Mouse (Mus musculus): ENCODE measurements around the gene Hmmr.
"Not testable (repeated sequence)": the region's sequence is repeated elsewhere in the genome, so short reads cannot be mapped to it uniquely, and the experiment has no call there.

The Hmmr gene

DNA sequence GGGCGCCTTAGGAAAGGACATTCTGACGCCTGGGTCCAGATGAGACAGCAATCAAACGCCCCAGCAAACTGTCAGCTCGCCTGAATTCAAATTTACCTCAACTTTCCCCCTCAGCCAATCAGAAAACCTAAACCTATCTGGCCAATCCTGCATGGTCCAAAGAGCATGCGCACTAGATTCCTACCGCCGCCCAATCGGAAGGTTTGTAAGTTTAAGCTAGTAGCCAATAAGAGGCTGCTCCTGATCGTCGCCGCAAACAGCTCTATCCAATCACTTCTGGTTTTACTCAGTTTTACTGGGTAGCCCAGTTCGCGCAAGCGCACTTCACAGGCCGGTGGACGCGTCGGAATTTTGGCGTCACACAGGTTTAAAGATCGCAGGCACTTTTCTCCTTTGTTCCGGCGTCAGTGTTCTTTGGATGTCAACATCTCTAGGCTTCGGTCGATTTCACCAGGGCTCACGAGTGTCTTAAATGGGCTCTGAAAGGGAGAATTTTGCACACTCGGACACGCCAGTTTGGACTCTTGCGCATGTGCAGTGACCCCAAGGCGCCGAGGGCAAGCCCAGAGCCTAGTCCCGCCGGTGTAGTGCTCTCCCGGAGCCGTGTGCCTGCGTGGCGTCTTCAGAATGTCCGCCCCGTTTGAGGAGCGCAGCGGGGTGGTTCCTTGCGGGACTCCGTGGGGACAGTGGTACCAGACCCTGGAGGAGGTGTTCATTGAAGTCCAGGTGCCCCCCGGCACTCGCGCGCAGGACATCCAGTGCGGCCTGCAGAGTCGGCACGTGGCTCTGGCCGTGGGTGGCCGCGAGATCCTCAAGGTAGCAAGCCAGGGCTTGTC, at the start of gene Hmmr, which contains the start of gene Nudcd2:
Gene Hmmr, minus strand, starts transcription at position 84 of the 836 bp plus-strand sequence.
Gene Nudcd2, plus strand, starts transcription at position 329 of the 836 bp plus-strand sequence.
- DNase-seq (ENCODE audit: low read depth, low spot score) = peak; percentile 98

DNA sequence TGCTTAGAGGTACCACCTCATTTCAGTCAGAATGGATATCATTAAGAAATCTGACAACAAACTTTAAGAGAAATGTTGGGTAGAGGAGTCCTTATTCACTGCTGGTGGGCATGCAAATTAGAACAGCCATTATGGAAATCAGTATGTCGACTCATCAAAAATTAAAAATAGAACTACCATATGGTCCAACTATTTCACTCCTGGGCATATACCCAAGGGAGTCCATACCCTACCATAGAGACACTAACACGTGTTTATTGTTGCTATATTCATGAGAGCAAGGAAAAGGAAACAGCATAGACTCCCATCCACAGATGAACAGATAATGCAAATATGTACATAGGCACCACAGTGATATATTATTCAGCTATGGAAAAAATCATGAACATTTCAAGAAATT, 48.6 kb upstream of the Hmmr start:
- DNase-seq (ENCODE audit: low read depth, low spot score) = no peak

DNA sequence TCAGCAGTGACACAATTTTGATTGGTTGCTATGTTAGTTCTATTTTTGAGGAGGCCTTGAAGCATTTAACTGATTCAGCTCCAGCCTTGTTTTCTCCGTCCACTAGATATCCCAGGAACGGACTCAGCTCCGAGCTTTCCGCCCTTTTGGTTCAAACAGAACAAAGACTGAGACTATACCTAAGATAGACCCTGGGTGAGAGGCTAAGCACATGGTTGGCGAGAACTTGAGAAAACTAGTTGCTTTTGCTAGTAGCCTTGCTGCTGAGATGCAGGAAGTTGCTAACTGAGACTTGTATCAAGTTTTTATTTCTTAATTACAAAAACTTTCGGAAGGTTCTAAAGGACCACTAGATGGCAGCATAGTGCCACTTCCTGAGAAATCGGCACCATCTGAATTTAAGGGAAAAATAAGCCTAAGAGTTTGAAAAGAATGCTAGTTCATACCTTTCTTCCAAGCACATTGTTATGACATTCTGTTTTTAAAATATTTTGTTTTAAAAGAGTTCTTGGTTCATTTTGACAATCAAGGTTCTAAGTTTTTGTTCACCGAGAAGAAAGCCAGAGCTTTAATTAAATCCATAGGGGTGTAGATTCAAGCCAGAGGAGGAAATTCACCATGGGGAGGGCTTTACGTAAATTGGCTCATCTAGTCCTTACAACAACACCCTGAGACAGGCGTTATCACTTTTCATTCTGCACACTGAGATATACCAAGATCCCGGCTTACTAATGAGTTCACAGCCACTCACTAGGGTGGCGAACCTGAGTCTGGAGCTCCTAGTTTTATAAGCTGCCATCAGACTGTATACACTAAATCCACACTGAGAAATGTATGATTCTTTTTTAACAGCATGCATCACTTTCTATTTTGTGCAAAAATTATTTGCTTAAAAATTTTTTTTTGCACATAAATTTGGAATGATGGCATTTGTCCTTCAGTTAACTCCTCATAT, 42.4 kb upstream of the Hmmr start:
- DNase-seq (ENCODE audit: low read depth, low spot score) = peak; percentile 36

DNA sequence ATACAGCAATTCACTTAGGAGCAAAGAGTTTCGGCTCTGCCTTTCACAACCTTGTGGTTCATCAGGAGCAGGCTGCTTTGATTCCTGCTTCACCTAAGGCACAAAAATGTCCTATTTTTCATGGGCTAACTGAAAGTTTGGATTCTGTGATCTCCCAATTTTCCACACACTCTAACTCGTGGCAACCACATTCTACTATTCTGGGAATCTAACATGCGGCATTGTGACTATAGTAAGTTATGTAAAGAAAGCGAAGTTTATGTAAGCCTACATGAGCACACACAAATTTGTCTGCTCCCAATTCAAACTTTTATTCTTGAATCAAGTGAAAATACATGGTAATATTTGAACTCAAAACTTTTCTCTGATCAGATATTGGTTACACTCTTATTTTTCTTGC, 31.5 kb upstream of the Hmmr start:
- DNase-seq (ENCODE audit: low read depth, low spot score) = no peak

DNA sequence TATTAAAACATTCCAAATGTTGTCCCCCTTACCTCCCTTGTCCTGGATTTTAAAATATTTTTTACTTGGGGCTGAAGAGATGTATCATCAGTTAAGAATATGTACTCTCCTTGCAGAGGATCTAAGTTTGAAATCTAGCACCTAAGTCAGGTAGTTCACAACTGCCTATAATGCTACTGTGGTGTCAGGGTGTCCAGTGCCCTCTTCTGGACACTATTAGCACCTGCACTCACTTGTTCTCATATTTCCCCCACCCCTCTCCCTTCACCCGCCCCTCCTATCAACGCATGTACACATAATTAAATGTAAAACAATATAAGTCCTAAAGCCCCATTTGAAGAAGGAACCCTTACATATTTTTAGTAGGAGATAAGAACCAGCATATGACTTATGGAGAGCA, 30.2 kb upstream of the Hmmr start:
- DNase-seq (ENCODE audit: low read depth, low spot score) = peak; percentile 72

DNA sequence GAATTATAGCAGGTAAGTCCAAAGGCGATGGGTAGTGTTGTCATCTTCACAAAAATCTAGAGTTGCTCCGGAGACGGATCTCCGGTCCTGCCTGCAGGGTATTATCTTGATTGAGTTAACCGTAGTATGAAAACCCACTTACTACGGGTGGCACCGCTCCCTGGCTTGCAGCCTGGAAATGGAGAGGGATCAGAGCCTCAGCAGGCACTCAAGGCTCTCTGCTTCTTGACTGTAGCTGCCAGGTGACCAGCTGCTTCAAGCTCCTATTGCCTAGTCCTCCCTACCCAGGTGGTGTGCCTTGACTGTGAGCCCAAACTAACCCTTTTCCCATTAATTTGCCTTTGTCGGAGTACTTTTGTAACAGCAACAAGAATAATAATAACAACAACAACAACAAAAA, 26.7 kb upstream of the Hmmr start:
- no peak for DNase-seq (ENCODE audit: low read depth, low spot score)

DNA sequence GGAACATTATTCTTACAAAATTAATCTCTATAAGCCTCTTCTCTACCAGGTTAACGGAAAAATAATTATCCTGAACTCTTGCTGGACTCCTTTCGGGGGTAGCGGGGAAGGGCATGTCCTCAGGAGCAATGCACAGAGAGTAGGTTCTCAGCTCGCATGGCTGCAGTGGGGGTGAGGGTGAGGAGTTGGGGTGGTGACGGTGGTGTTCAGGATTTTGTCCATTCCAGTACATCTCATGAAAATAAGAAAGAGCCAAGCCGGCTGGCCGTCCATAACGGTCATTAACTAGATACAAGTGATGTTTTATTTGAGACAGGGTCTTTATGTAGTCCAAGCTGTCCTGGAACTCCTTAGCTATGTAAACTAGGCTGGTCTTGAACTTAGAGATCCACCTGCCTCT, 22.7 kb upstream of the Hmmr start:
- DNase-seq (ENCODE audit: low read depth, low spot score) = no peak

DNA sequence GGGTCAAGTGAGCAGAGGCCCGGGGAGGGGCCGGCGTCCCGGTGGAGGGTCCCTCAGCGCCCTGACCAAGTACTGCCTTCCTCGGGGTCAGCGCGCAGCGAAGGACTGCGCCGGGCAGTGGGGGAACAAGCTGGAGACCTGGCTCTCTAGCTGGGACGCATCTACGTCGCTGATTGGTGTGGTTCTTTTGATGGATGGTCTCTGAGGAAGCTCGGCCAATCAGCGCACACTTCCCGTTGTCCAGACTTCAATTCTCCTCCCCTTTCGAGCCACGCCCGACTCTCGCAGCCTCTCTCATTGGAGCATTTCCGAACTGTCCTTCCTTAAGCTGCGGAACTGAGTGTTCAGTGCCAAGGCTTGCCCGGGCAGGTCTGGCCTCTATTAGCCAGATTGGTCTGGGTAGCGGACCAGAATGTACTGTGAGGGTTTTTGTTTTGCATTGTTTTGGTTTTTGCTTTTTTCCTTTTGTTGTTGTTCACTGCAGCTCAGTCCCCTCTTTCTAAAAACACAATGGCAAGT, 21.9 kb upstream of the Hmmr start, which contains the start of gene Ccng1:
Gene Ccng1, minus strand, starts transcription at position 203 of the 519 bp plus-strand sequence.
- DNase-seq (ENCODE audit: low read depth, low spot score) = peak; percentile 92

DNA sequence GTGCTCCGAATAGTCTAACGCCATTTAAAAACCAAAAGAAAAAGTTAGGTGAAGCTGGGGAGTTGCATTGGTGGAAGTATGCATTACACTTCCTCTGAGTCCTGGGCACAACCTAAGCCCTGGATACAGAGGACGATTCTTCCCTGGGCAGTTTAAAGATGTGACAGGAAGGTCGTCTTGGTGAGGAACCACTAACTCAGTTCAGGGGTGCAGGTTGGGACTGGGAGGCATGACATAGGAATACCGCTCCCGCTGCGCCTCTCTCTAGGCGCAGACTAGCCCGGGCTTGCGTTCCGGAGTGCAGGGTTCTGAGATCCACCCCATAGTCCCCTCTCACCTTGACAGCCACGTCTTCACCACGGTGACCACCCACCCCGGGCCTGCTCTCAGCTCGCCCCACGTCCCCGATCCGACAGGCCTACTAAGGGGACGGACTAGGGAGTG, 21.5 kb upstream of the Hmmr start:
- peak; percentile 53 for DNase-seq (ENCODE audit: low read depth, low spot score)

DNA sequence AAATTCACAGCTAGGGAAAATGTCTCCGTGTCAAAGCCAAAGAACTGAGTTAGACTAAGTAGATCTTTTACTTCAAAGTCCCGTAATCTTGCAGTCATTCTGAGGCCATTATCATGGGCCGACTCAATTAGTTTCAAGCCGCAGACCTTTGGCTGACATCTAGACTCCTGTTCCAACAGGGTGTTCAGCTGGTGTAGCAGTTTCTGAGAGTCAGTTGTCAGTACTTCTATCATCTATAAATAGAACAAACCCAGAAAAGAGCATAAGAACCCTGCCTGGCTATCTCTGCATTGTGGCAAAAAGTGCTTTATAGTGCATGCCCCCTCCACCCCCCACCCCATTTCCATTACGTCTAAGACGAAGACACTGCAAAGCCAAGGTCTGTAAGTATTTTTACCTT, 20.6 kb upstream of the Hmmr start:
- DNase-seq (ENCODE audit: low read depth, low spot score) = peak; percentile 26

DNA sequence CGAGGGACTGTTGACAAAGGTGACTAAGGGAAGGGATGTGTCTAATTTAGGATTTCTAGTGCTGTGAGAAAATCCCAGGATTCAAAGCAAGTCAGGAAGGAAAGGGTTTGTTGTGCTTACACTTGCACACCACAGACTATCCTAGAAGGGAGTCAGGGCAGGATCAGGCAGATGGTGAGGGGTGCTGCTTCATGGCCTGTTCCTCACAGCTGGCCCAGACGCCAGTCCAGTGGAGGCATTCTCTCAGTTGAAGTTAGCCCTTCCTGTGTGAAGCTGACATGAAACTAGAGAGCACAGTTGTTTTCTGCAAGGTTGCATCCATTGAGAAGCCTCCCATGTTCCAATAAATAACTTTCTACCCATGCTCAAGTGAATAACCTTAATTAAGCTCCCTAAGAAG, 14.5 kb upstream of the Hmmr start:
- DNase-seq (ENCODE audit: low read depth, low spot score) = no peak

DNA sequence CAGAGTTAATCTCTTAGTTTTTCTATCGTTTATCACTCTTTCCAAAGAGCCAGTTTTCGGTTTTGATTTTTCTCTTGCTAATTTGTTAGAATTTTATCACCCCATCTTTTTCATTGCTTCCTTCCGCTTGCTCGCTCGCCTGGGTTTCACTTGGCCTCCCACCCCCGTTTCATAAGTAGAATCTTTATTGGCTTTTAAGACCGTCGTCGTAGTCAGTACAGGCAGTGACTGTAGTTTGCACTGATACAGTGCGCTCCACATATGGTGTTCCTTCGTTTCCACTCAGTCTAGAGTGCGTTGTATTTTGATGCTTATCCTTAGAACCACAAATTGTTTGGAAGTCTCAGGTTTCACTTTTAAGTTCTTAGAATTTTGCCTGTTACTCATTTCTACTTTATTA, 13.1 kb upstream of the Hmmr start:
- peak; percentile 52 for DNase-seq (ENCODE audit: low read depth, low spot score)

DNA sequence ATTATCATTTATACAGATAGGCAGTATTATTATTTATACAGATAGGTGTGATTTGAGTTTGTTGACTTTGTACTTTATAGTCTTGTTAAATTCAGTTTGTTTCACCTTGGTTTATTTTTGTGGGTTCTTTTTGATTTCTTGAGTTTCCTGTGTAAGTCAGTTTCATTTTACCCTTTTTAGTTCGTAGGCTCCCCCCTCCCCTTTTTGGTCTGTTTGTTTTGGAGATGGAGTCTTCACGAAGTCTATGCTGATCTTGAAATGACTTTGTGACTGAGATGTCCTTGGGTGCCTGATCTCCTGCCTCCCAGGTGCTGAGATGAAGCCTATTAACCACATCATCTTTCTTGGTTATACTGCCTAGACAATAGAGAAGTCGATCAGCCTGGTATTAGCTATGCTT, 11.1 kb upstream of the Hmmr start:
- DNase-seq (ENCODE audit: low read depth, low spot score) = peak; percentile 69

DNA sequence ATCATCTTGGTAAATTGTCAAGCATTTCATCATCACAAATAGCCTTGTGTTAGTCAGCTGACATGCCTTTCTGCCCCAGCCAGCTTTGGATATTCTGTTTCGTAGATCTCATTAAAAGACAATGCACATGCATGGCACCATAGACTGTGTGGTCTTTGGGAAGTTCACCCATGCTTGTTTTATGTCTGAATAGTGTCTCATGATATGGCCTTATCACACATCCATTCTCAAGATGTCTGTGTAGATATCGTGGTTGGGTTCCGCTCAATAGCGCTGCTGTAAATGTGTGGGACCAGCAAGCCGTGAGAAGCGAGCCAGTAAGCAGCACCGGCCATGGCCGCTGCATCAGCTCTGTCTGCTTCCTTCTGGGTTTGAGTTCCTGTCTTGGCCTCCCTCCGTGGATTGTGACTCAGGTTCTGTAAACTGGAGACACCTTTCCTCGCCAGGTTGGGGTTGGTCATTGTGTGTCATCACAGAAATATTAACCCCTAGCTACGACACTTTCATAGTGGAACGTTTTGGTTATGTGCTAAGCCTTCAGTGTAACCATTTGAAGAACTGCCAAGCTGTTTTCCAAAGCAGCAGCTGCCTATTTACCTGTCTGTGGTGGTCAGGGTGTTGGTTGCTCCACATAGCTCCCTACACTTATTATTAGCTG, 8.5 kb upstream of the Hmmr start:
- no peak for DNase-seq (ENCODE audit: low read depth, low spot score)

DNA sequence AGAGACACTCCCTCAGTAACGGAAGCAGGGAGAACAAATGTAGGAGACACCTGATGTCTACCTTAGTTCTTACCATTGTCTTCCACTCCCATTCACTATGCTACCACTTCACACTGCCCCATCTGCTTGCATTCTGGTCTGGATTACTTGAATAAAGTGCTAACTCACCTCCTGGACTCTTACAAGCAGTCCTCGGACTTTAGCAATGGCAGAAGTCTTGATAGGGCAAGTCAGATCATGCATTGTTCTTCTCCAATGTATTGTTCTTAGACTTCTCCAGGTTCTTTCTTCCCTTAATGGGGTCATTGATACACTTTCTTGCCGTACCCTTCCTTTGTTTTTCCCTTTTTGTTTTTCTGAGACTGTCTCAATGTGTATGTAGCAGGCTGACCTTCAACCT, 4.1 kb upstream of the Hmmr start:
- no peak for DNase-seq (ENCODE audit: low read depth, low spot score)

DNA sequence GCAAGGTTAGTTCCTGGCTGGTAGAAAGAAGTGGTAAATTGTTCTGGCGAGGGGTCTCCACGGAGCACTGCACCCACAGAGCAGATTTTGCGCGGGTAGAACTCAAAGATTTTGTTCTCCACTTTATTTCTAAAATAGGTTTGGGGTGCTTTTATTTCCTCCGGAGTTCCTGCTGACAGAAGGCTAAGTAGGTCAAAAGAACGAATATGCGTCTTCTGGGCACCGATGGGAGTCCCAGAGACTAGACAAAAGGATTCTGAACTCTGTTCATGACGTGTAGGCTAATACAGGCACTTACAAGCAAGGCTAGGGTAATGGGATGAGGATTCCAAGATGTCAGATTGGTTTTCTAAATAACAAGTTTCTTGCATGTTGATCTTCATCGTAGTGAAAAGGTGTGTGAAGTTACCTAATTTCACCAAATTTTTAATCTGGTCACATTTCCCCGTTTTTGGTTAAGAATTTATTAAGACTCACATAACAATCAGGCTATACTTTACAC, 1.1 kb upstream of the Hmmr start:
- DNase-seq (ENCODE audit: low read depth, low spot score) = no peak

DNA sequence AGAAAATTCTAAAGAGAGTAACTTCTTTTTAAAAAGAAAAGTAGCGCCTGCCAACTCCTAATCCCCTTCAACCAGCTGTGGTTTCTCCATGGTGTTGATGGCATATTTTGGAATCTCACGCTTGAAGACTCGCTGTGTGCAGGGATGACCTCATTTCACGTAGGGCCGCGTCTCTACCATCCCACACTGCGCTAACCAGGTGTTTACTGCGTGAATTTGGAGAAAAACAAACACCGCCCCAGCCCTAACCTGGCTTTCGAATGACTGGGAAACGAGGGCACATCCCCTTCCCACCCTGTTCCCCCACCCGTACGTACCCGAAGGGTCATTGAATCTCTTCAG, 254 bp downstream of the Hmmr start:
- DNase-seq (ENCODE audit: low read depth, low spot score) = no peak

DNA sequence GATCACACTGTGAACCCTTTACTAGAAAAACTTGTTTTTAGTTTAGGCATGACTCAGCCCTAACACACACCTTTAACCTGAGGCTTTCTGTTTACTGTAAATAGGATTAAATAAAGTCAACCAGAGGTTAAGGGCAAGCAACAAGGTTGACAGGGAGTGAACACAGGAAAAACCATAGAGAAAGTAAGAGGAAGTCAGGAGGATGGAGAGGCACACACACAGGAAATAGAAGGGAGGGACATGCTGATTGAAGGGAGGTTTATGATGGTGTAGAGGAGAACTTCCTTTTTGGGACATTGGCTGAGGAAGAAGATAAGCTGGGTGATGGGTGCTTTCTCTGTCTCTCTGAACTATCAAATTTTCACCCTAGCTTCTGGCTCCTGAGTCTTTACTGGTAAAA, 14.9 kb downstream of the Hmmr start:
- peak; percentile 26 for DNase-seq (ENCODE audit: low read depth, low spot score)

DNA sequence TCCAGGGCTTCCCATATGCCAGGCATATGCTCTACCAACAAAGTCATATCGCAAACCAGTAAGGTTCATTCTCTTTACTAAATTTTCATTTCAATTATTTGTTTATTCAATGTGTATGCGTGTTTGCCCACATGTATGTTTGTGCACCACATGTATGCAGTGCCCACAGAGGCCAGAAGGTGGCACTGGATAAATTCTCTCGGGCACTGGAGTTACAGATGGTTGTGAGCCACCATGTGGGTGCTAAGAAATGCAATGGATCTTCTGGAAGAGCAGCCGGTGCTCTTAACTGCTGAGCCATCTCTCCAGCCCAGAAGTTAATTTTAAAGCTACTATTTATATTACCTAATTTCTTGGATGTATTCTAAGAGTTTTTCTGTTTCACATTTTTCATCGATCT, 17.7 kb downstream of the Hmmr start:
- peak; percentile 24 for DNase-seq (ENCODE audit: low read depth, low spot score)

DNA sequence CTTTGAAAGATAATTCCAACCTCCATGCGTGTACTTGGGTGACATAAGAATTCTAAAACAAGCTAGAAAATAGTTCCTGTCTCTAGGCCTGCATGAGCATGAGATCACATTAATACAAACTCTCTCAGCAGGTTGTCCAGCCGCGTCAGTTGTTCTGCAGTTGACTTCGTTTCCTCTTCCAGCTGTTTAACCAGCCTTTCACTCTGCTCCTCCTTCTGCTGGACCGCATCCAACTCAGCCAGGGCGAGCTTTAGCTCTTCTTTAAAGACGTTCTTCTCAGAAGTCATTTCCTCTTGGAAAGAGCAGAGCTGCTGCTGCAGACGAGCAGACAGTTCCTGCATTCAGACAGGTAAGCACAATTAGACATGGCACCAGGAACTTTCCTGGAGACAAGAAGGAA, 19.4 kb downstream of the Hmmr start:
- no peak for DNase-seq (ENCODE audit: low read depth, low spot score)

DNA sequence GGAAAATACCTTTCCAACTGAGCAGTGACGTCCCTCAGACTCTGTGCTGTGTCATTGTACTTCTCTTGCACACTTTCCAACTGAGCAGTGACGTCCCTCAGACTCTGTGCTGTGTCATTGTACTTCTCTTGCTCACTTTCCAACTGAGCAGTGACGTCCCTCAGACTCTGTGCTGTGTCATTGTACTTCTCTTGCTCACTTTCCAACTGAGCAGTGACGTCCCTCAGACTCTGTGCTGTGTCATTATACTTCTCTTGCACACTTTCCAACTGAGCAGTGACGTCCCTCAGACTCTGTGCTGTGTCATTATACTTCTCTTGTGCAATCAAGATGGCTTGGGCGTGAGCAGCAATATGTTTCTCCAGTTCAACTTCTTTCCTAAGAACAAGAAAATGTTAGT, 23.3 kb downstream of the Hmmr start:
- not testable (repeated sequence) for DNase-seq (ENCODE audit: low read depth, low spot score)

DNA sequence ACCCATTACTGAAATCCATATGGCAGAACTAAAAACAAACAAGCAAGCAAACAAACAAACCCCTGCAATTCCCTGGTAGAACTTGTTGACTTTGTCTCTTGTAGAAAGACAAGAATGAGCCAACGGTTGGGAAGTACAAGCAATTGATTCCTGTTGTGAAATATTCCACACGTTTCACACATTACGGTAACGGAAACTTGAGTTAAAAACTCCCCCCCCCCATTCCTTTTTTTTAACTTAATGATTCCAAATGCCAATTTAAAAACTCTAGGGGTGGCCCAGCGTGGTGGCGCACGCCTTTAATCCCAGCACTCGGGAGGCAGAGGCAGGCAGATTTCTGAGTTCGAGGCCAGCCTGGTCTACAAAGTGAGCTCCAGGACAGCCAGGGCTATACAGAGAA, 38.1 kb downstream of the Hmmr start, which contains the start of gene Mat2b:
Gene Mat2b, minus strand, starts transcription at position 101 of the 400 bp plus-strand sequence.
- no peak for DNase-seq (ENCODE audit: low read depth, low spot score)
